Mouse (Mus musculus): ENCODE results near the gene Thsd4.

DNA sequence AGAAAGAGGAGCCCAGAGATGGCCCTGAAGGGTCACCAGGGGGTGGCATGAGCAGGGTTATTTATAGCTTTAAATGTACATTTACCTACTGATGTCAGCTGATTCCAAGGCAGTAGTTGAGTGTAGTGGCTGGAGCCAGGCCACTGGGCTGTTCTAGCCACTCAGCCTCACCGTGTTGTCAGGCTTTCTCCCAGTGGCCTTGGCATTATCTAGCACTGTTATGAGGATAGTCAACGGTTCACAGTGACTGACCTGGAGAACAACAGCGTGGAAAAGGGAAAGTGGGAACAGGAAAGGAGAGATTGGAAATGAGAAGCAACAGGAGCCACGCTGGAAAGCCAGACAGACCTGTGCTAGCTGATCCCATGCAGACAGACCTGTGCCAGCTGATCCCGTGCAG is 329.5 kb downstream of the Thsd4 start:
- TF ChIP-seq GATA1 (IDR thresholded peaks at IDR 0.05; ENCODE audit: borderline replicate concordance, low read length) (no peak), FLI1 (IDR thresholded peaks at IDR 0.05; ENCODE audit: low read length) (no peak)
